Mouse (Mus musculus): Measurements from ENCODE around the gene Hspa14. TPM values are rescaled to one million over a fixed set of nuclear protein-coding genes. Genes with fewer than 3 reads are reported as not detected.

The Hspa14 gene
- 40.9 TPM for polyA plus RNA-seq (2015; fragmentation: Illumina TruSeq; extraction: RNeasy Lipid Tissue Mini Kit (QIAGEN cat#74804); ENCODE audit: low read depth, low replicate concordance)

DNA sequence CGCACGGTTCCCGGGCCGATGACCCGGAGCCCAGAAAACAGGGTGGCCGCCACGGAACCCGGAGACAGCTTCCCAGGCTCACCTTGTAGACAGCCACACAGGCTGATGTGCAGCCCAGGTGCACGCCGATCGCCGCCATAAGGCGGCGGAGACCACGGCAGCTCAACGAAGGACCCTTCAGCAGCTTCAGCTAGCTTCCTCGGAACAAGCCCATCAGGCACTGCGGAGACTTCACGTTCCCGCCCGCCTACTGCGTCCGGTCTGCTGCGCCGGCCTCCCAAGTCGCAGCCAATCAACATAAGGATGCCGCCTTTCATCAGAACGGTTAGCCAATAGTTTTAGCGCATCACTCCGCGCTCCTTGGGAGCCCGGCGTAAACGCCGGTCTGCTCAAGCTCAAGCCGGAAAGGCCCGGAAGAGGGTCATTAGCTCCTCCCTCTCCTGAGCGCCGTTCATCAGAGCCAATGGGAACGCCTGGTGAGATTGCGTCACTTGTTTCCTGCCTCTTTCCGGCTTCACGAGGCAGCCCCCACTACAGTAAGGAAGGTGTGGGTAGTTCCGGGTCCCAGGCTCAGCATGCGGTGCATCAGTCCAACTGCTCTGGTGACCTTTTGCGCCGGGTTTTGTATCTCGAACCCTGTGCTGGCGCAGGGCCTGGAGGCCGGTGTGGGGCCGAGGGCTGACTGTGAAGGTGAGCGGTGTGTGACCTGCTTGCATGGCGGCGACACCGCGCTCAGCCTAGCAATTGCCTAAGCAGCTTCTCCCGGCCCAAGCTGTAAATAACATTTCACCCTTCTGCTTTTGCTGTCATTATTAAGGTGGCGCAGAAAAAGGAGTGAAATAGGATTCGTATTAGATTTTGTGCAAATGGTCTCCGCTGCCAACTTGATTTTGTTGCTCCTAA, at the start of gene Hspa14, which contains the start of the genes Gm45902 and Cdnf:
TSS of gene Hspa14 (minus strand) at position 263 of the 903 bp plus-strand sequence.
TSS of gene Gm45902 (minus strand) at position 239 of the 903 bp plus-strand sequence.
TSS of gene Cdnf (plus strand) at position 479 of the 903 bp plus-strand sequence.

GRCm38 (mm10) chr2:3474861-3475283, 37.7 kb downstream of the Hspa14 start, which contains the start of gene Suv39h2:
Gene Suv39h2, minus strand, starts transcription at chr2:3475031.

Other genes starting within 250 kb of the Hspa14 start
- gene Nmt2, start 228.6 kb downstream of the Hspa14 start, polyA plus RNA-seq (2015; fragmentation: Illumina TruSeq; extraction: RNeasy Lipid Tissue Mini Kit (QIAGEN cat#74804); ENCODE audit: low read depth, low replicate concordance), result 74.0 TPM
- 15.9 TPM for gene Rpp38, start 180.2 kb downstream of the Hspa14 start, polyA plus RNA-seq (2015; fragmentation: Illumina TruSeq; extraction: RNeasy Lipid Tissue Mini Kit (QIAGEN cat#74804); ENCODE audit: low read depth, low replicate concordance)
- gene Acbd7, start 176.6 kb downstream of the Hspa14 start, polyA plus RNA-seq (2015; fragmentation: Illumina TruSeq; extraction: RNeasy Lipid Tissue Mini Kit (QIAGEN cat#74804); ENCODE audit: low read depth, low replicate concordance), result 1.5 TPM
- gene Olah, start 115.6 kb downstream of the Hspa14 start, polyA plus RNA-seq (2015; fragmentation: Illumina TruSeq; extraction: RNeasy Lipid Tissue Mini Kit (QIAGEN cat#74804); ENCODE audit: low read depth, low replicate concordance), result not detected
- 9.0 TPM for gene Meig1, start 90.2 kb downstream of the Hspa14 start, polyA plus RNA-seq (2015; fragmentation: Illumina TruSeq; extraction: RNeasy Lipid Tissue Mini Kit (QIAGEN cat#74804); ENCODE audit: low read depth, low replicate concordance)
- gene Dclre1c, start 88.7 kb downstream of the Hspa14 start, polyA plus RNA-seq (2015; fragmentation: Illumina TruSeq; extraction: RNeasy Lipid Tissue Mini Kit (QIAGEN cat#74804); ENCODE audit: low read depth, low replicate concordance), result 7.9 TPM
- gene Suv39h2, start 37.8 kb downstream of the Hspa14 start, polyA plus RNA-seq (2015; fragmentation: Illumina TruSeq; extraction: RNeasy Lipid Tissue Mini Kit (QIAGEN cat#74804); ENCODE audit: low read depth, low replicate concordance), result 3.5 TPM
- gene Gm45902, start within 50 bp of the Hspa14 start, polyA plus RNA-seq (2015; fragmentation: Illumina TruSeq; extraction: RNeasy Lipid Tissue Mini Kit (QIAGEN cat#74804); ENCODE audit: low read depth, low replicate concordance), result 2.7 TPM
- gene Cdnf, start 216 bp upstream of the Hspa14 start, polyA plus RNA-seq (2015; fragmentation: Illumina TruSeq; extraction: RNeasy Lipid Tissue Mini Kit (QIAGEN cat#74804); ENCODE audit: low read depth, low replicate concordance), result 1.1 TPM
- gene Fam107b, start 57.7 kb upstream of the Hspa14 start, polyA plus RNA-seq (2015; fragmentation: Illumina TruSeq; extraction: RNeasy Lipid Tissue Mini Kit (QIAGEN cat#74804); ENCODE audit: low read depth, low replicate concordance), result 9.2 TPM

Measured in brain, adult 10 weeks (tissue).